Mouse (Mus musculus): ENCODE data around the gene Tcf12.

DNA sequence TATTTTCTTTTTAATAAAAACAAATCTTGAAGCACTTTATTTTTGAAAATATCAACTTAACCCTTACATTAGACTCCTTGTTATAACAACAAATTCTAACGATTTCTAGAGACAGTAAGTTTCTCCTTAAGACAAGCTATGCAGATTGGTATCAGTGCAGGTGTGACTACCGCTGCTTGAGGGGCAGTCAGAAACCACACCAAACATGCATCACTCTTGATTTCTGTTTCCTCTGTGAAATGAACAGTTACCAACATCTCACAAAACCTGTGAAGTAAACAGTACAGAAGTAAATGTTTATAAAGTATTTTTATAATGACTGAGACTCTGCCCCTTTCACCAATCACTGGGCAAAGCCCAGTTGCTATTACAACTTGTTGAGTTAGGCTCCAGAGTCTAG is 13.6 kb downstream of the Tcf12 start:
- TF ChIP-seq CTCF (IDR thresholded peaks at IDR 0.05; ENCODE audit: low read depth) (no peak), EP300 (IDR thresholded peaks at IDR 0.05; ENCODE audit: low read depth) (no peak)
